Mouse (Mus musculus) hindbrain, embryonic 13.5 days (tissue): Measurements from ENCODE around the gene 1600014C23Rik. TPM values are rescaled to one million over a fixed set of nuclear protein-coding genes. Genes with fewer than 3 reads are reported as not detected.

Experiments
- ATAC-seq: fragments of 200-750 bp; cut with Nextera tagmentation; 2 replicates; pipeline ENCODE4 v1.8.0; 2017; ENCODE audit warnings: moderate TSS enrichment; ENCODE audit not compliant: low FRiP score
- H3K27ac ChIP-seq: fragments of 300-500 bp; sonication (generic); 2 replicates; pipeline ENCODE4 v1.5.1; 2015; ENCODE audit warnings: inconsistent platforms, mild to moderate bottlenecking, moderate library complexity
- H3K27me3 ChIP-seq: fragments of 300-500 bp; sonication (generic); 2 replicates; pipeline ENCODE4 v1.6.1; 2015; ENCODE audit warnings: mild to moderate bottlenecking, inconsistent platforms
- H3K36me3 ChIP-seq: fragments of 300-500 bp; sonication (generic); 2 replicates; pipeline ENCODE4 v1.6.1; 2015; ENCODE audit warnings: mild to moderate bottlenecking, inconsistent platforms
- H3K4me1 ChIP-seq: fragments of 300-500 bp; sonication (generic); replicated peaks from 2 replicates; pipeline ENCODE4 v1.6.1; 2015; ENCODE audit warnings: inconsistent platforms
- H3K4me2 ChIP-seq: fragments of 300-500 bp; sonication (generic); 2 replicates; pipeline ENCODE4 v1.6.1; 2015; ENCODE audit warnings: inconsistent platforms, mild to moderate bottlenecking, moderate library complexity
- H3K4me3 ChIP-seq: fragments of 300-500 bp; sonication (generic); 2 replicates; pipeline ENCODE4 v1.5.1; 2015; ENCODE audit warnings: mild to moderate bottlenecking, inconsistent platforms
- H3K9ac ChIP-seq: fragments of 300-500 bp; sonication (generic); 2 replicates; pipeline ENCODE4 v1.6.1; 2015; ENCODE audit warnings: mild to moderate bottlenecking, inconsistent platforms
- H3K9me3 ChIP-seq: fragments of 300-500 bp; sonication (generic); 2 replicates; pipeline ENCODE4 v1.6.1; 2016; ENCODE audit warnings: inconsistent platforms
- WGBS: fragments of 180-500 bp; shearing (Covaris S2); methylation state at CpG from one replicate; pipeline ENCODE4 v1.1.7; 2015; 5-methylcytosine and 5-hydroxymethylcytosine counted together
- polyA plus RNA-seq: library from polyadenylated mRNA; unstranded; fragments of >200 nt; fragmentation: Nextera tagmentation; extraction: Ambion mirVana; gene quantifications from 2 replicates; pipeline ENCODE4 v1.2.1, GENCODE M21; 2015

1600014C23Rik gene
- polyA plus RNA-seq, 1 experiment from 2014 or later = not detected

- Histone ChIP-seq H3K4me3 (no peak overlapping the region), H3K9ac (no peak overlapping the region), H3K4me1 (peaks cover 33% of the 10 kb centered on the region), H3K9me3 (no peaks in the 10 kb centered on the region), H3K4me2 (no peak overlapping the region), H3K27ac (no peak overlapping the region), H3K36me3 (no peaks in the 10 kb centered on the region), H3K27me3 (0 out of 2 replicates have a peak, but pooled peaks cover 2% of the 10 kb centered on the region)
- WGBS = 80% methylated on average over 8 of the region's 8 CpGs
- ATAC-seq = no peak
Measured at GRCm38 (mm10) chr17:45763188-45763587, 29.5 kb upstream of the 1600014C23Rik start.

GRCm38 (mm10) chr17:45761902-45762301 lies 28.3 kb upstream of the 1600014C23Rik start:
- peaks cover 26% of the 10 kb centered on the region for H3K4me1 ChIP-seq
- no peaks in the 10 kb centered on the region for H3K36me3 ChIP-seq
- no peaks in the 10 kb centered on the region for H3K9me3 ChIP-seq
- H3K4me3 ChIP-seq = no peak overlapping the region
- no peak for ATAC-seq
- no peaks in the 10 kb centered on the region for H3K27me3 ChIP-seq
- 71% methylated on average over 3 of the region's 3 CpGs for WGBS
- no peak overlapping the region for H3K4me2 ChIP-seq
- H3K9ac ChIP-seq = no peak overlapping the region
- no peak overlapping the region for H3K27ac ChIP-seq

- ATAC-seq = no peak
- Histone ChIP-seq H3K27ac (no peak overlapping the region), H3K9ac (peak overlapping the region; percentile 39; the same call in 1 of the 2 replicates), H3K4me2 (no peak overlapping the region), H3K4me3 (no peak overlapping the region), H3K9me3 (no peaks in the 10 kb centered on the region), H3K4me1 (peaks cover 23% of the 10 kb centered on the region), H3K36me3 (no peaks in the 10 kb centered on the region), H3K27me3 (no peaks in the 10 kb centered on the region)
- 53% methylated on average over 10 of the region's 10 CpGs for WGBS
Measured at GRCm38 (mm10) chr17:45760965-45761645, 27.5 kb upstream of the 1600014C23Rik start.

- no peak for ATAC-seq
- no peak overlapping the region for H3K4me3 ChIP-seq
- H3K27ac ChIP-seq = no peak overlapping the region
- no peak overlapping the region for H3K4me2 ChIP-seq
- H3K4me1 ChIP-seq = peaks cover 19% of the 10 kb centered on the region
- no peaks in the 10 kb centered on the region for H3K27me3 ChIP-seq
- H3K36me3 ChIP-seq = no peaks in the 10 kb centered on the region
- H3K9ac ChIP-seq = no peak overlapping the region
- H3K9me3 ChIP-seq = no peaks in the 10 kb centered on the region
- WGBS = 86% methylated on average over 5 of the region's 5 CpGs
Measured at GRCm38 (mm10) chr17:45759751-45760150, 26.1 kb upstream of the 1600014C23Rik start.

- H3K9me3 ChIP-seq = no peaks in the 10 kb centered on the region
- ATAC-seq = no peak
- WGBS = 73% methylated on average over 7 of the region's 7 CpGs
- H3K4me3 ChIP-seq = no peak overlapping the region
- H3K36me3 ChIP-seq = no peaks in the 10 kb centered on the region
- no peak overlapping the region for H3K9ac ChIP-seq
- H3K4me1 ChIP-seq = peaks cover 24% of the 10 kb centered on the region
- no peak overlapping the region for H3K27ac ChIP-seq
- H3K27me3 ChIP-seq = no peaks in the 10 kb centered on the region
- H3K4me2 ChIP-seq = no peak overlapping the region
Measured at GRCm38 (mm10) chr17:45758808-45759207, 25.2 kb upstream of the 1600014C23Rik start.

- no peaks in the 10 kb centered on the region for H3K27me3 ChIP-seq
- H3K27ac ChIP-seq = no peak overlapping the region
- no peak overlapping the region for H3K4me3 ChIP-seq
- H3K4me2 ChIP-seq = no peak overlapping the region
- no peaks in the 10 kb centered on the region for H3K36me3 ChIP-seq
- peaks cover 24% of the 10 kb centered on the region for H3K4me1 ChIP-seq
- WGBS = 83% methylated on average over 8 of the region's 8 CpGs
- ATAC-seq = no peak
- no peak overlapping the region for H3K9ac ChIP-seq
- H3K9me3 ChIP-seq = no peaks in the 10 kb centered on the region
Measured at GRCm38 (mm10) chr17:45757932-45758331, 24.3 kb upstream of the 1600014C23Rik start.

- ATAC-seq = no peak
- H3K4me1 ChIP-seq = peaks cover 22% of the 10 kb centered on the region
- WGBS = 68% methylated on average over 5 of the region's 5 CpGs
- no peaks in the 10 kb centered on the region for H3K36me3 ChIP-seq
- no peaks in the 10 kb centered on the region for H3K9me3 ChIP-seq
- H3K9ac ChIP-seq = no peak overlapping the region
- H3K27me3 ChIP-seq = no peaks in the 10 kb centered on the region
- H3K4me2 ChIP-seq = no peak overlapping the region
- no peak overlapping the region for H3K27ac ChIP-seq
- no peak overlapping the region for H3K4me3 ChIP-seq
Measured at GRCm38 (mm10) chr17:45756831-45757230, 23.2 kb upstream of the 1600014C23Rik start.

GRCm38 (mm10) chr17:45756391-45756790 lies 22.7 kb upstream of the 1600014C23Rik start:
- 73% methylated on average over 8 of the region's 8 CpGs for whole genome bisulfite sequencing
- no peak overlapping the region for H3K4me2 ChIP-seq

GRCm38 (mm10) chr17:45754186-45754862 lies 20.7 kb upstream of the 1600014C23Rik start:
- ATAC-seq = no peak
- H3K9ac ChIP-seq = no peak overlapping the region
- H3K27ac ChIP-seq = no peak overlapping the region
- H3K4me2 ChIP-seq = no peak overlapping the region
- H3K4me3 ChIP-seq = no peak overlapping the region
- H3K4me1 ChIP-seq = peaks cover 11% of the 10 kb centered on the region; the same call in 1 of the 2 replicates
- no peaks in the 10 kb centered on the region for H3K9me3 ChIP-seq
- no peaks in the 10 kb centered on the region for H3K36me3 ChIP-seq
- 80% methylated on average over 13 of the region's 13 CpGs for WGBS
- no peaks in the 10 kb centered on the region for H3K27me3 ChIP-seq

More at GRCm38 (mm10) chr17:45756391-45756790, 22.7 kb upstream of the 1600014C23Rik start:
- Histone ChIP-seq H3K27me3 (no peaks in the 10 kb centered on the region), H3K4me1 (peaks cover 17% of the 10 kb centered on the region), H3K27ac (no peak overlapping the region), H3K36me3 (no peaks in the 10 kb centered on the region), H3K4me3 (no peak overlapping the region), H3K9me3 (no peaks in the 10 kb centered on the region), H3K9ac (no peak overlapping the region)
- no peak for ATAC-seq

- WGBS = 54% methylated on average over 11 of the region's 11 CpGs
- peaks cover 13% of the 10 kb centered on the region; the same call in 1 of the 2 replicates for H3K4me1 ChIP-seq
- H3K4me3 ChIP-seq = no peak overlapping the region
- H3K27me3 ChIP-seq = no peaks in the 10 kb centered on the region
- no peak overlapping the region for H3K27ac ChIP-seq
- H3K9me3 ChIP-seq = no peaks in the 10 kb centered on the region
- no peak overlapping the region for H3K9ac ChIP-seq
- H3K36me3 ChIP-seq = no peaks in the 10 kb centered on the region
- ATAC-seq = no peak
- H3K4me2 ChIP-seq = no peak overlapping the region
Measured at GRCm38 (mm10) chr17:45752678-45753077, 19.0 kb upstream of the 1600014C23Rik start.

- no peaks in the 10 kb centered on the region for H3K27me3 ChIP-seq
- H3K4me3 ChIP-seq = no peak overlapping the region
- H3K27ac ChIP-seq = no peak overlapping the region
- no peaks in the 10 kb centered on the region for H3K36me3 ChIP-seq
- no peak overlapping the region for H3K9ac ChIP-seq
- H3K4me2 ChIP-seq = no peak overlapping the region
- WGBS = 84% methylated on average over 8 of the region's 8 CpGs
- H3K9me3 ChIP-seq = no peaks in the 10 kb centered on the region
- ATAC-seq = no peak
- H3K4me1 ChIP-seq = peaks cover 13% of the 10 kb centered on the region; the same call in 1 of the 2 replicates
Measured at GRCm38 (mm10) chr17:45752053-45752452, 18.4 kb upstream of the 1600014C23Rik start.

- Histone ChIP-seq H3K27me3 (no peaks in the 10 kb centered on the region), H3K4me2 (no peak overlapping the region), H3K27ac (no peak overlapping the region), H3K9ac (no peak overlapping the region), H3K4me1 (peaks cover 7% of the 10 kb centered on the region; the same call in 1 of the 2 replicates), H3K4me3 (no peak overlapping the region), H3K36me3 (no peaks in the 10 kb centered on the region), H3K9me3 (no peaks in the 10 kb centered on the region)
- no peak for ATAC-seq
- 100% methylated on average over 1 of the region's 1 CpGs for WGBS
Measured at GRCm38 (mm10) chr17:45751359-45751758, 17.7 kb upstream of the 1600014C23Rik start.
